Mouse (Mus musculus): Measurements from ENCODE around the gene Efcab11.

Gene Efcab11

DNA sequence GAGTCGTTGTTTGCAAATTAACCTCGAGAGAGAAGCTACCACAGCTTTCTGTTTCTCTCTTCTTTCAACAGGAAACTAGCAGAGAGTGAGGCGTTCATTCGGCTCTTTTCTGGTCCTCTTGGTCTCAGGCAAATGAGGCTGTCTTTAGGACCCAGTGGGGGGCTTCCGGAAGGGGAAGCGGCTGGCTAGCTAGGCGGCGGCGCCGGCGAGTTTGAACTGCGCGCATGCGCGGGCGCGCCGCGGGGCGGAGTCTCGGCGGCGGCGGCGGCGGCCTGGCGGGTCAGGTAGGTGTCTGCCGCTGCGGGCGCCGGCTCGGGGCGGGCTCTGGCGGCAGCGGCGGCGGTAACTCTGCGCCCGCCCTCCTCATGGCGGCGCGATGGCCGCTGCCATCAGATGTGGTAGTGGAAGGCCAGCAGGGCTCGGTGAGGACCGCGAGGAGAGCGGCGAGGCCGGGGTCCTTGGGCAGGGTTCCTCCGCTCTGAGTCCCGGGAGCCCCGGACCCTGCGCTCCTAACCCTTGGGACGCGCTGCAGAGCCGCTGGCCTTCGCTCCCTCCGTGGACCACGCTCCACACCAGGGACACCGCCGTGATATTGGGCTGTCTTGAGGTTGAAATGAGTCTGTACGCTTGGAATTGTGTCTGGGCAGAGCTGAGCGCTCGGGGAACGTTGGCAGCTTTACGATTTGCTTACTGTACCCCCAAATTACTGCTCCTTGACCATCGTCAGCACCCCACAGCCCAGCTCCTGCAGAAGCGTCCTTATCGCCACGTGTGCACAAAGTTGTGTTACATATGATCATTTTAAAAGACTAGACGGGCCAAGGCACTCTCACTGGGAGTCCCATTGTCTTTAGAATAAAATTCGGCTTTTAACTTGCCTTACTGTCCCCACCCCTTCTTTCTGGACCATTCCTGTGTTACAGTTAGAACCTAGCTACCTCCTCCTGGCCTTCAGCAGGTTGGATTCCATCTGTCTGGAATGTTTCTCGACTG is at the start of gene Efcab11, which contains the start of gene Tdp1:
Efcab11 (minus strand) TSS at position 171 of the 993 bp plus-strand sequence.
Tdp1 (plus strand) TSS at position 249 of the 993 bp plus-strand sequence.
- peak; percentile 95 to 98 for DNase-seq

DNA sequence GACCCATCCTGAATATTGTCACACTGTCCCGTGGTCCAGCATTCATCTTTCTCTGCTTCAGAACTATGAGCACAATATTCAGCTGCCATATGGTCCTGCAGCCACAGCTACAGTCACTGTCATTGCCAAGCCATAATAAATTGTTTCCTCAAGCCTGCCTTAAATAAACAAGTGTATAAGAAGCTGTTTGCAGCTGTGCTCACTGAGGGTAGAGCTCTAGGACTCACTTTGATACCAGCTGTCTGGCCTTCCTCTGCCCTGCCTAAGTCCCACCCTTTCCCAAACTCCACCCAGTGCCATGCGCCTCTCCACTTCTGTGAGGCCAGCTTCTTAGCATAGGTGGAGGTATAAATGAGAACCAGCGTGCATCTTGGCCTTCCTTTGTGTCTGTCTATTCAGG is 49.4 kb upstream of the Efcab11 start:
- no peak for DNase-seq

DNA sequence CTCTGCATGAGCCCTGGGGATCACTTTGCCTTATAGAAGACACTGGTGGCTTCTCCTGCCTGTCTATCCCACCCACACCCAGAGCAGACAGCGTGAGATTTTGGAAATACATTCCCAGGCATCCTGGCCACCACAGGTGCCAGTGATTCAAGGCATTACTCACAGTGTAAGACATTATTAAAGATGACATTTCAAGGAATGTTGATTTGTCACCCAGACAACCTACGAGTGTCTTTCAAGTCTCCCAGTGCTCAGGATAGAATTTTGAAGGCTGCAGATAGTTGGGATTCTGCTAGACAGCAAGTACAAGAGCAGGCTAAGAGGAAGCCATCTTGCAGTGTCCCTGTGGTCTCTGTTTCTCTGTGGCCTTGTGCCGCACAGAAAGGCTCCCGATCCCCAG is 48.0 kb upstream of the Efcab11 start:
- no peak for DNase-seq

DNA sequence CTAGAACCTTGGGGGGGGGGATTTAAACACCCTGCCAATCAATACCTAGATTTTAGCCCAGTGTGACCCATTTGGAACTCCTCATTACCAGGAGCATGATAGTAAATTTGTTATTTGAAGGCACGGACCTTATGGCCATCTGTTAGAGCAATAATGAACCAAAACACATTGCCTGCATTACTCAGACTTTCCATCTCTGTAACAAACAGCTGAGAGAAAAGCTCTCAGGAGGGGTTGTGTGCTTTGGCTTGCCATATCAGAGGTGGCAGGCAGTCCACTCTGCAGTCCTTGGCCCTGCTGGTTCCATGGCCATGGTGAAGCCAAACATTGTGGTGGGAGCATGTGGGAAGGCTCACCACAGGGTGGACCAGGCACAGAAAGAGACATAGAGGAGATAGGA is 44.9 kb upstream of the Efcab11 start:
- no peak for DNase-seq

DNA sequence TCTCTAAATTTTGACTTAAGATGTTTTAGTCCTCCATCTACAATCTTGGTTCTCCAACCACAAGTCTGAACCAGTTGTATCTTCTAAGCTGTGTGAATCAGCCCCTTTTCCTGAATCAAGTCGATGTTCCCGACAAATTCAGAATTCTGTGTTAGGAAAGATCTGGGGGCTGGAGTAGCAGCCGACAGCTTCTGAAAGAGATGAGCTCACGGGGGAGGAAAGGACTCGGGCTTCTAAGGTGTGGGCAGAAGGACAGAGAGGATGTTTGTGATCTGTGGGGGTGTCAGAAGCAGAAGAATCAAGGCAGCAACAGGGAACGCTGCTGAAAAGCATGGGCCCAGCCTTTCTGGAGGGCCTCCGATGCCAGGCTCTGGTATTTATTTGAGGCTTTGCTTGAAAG is 44.1 kb upstream of the Efcab11 start:
- no peak for DNase-seq

DNA sequence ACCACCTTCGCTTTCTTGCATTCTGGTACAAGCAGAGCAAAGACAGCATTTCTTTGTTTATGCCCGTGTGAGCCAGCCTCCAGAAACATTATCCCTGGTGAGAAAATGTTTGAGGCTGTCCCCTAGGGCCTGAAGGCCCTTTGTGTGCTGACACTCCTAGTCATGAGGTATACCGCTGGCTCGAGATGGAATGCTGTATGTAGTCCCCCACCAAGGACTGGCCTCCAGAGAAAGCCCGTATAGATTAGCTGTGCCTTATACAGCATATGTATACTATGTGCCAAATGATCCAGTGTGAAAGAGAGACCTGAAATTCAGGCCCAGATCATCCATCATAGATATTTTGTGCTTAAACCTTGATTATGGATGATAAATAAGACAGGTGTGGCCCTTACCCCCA is 39.5 kb upstream of the Efcab11 start:
- no peak for DNase-seq

DNA sequence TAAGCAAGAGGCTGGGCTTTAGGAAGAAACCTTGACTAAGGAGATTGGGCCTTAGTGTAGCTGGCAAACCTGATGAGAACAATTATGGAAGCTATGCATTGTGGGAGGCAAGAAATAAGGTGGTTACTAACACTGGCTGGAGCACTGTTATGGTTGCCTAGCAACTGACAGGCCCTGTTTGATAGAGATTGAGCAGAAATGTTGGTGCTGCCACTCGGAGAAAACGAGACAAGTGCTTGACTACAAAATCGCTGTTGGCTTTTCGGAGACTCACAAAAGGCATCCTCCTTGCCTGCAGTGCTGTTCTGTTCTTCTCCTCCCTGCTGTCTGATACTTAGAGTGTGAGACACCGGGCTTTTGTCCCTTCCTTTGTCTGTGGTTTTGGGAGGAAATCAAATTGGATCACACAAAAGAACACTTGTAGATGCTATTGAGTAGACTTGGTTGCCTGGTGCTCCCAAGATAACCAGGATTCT is 38.9 kb upstream of the Efcab11 start:
- no peak for DNase-seq

DNA sequence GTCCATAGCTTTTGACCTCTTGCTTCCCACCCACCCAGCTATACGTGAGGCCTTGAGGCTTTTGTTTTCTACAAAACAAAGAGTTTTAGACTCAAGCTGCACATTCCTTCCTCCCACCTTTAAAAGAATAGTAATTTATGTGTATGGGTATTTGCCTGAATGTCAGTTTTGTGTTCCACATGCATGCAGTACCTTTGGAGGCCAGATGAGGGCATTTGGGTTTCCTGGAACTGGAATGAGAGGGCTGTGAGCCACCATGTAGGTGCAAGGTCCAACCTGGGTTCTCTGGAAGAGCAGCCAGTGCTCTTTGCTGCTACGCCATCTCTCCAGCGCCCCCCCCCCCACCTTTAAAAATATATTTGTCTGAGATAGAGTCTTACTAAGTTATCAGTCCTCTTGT is 36.8 kb upstream of the Efcab11 start:
- no peak for DNase-seq

DNA sequence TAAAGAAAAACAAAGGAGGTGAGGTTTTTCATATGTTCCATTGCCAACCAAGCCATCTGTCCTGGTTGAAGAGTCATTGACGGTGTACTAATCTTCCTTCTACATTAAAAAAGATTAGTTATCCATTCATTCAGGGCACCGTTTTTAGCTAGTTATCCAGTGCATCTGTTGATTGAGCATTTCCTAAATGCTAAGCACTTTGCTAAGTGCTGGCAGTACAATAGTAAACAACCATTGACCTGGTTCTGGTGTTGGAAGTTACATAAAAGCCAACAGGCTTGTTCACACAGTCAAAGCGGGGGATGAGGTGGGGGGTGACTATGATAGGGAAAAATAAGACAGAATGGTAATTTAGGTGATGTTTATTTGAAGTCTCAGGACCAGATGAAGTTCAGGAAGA is 35.4 kb upstream of the Efcab11 start:
- no peak for DNase-seq

DNA sequence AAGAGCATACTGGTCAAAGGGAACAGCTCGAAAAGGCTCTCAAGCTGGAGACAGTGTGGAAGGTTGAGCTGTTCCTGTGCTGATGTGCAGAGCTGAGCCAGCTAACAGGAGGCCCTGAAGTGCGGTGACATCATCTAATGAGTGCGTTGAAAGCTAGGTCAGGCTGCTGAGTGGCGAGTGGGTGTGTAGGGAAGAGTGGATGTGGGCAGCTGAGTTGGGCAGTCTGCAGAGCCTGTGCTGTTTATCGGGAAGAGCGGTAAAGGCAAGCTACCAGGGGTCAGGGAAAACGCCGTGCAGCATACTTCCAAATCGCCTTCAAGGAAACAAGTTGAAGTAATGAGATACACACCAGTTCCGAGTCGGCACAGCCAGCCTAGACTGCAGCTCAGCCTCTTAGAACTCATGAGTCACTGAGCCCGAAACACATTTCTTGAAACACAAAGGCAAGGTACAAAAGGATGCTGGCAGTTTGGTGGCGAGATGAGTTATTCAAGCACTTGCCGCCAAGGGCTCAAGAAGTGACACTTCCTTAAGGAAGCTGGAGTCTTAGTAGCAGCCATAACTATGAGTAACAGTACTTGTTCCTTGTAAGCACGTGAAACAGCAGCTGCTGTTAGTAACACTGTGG is 33.7 kb upstream of the Efcab11 start:
- DNase-seq, result no peak

DNA sequence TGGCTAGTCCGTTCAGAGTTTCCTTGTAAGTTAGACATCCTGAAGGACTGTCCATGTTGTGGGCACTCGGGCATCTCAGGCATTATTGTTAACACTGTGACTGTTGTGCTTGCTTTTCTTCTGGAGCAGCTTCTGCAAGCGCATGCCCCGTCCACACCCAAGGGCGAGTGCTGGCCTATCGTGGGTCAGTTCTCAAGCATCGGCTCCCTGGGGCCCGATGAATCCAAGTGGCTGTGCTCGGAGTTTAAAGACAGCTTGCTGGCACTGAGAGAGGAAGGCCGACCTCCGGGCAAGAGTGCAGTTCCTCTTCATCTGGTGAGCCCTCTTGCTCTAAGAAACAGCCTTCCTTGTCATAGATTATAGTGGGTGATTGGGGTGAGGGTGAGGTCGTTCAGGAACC is 27.2 kb upstream of the Efcab11 start:
- DNase-seq, result no peak

DNA sequence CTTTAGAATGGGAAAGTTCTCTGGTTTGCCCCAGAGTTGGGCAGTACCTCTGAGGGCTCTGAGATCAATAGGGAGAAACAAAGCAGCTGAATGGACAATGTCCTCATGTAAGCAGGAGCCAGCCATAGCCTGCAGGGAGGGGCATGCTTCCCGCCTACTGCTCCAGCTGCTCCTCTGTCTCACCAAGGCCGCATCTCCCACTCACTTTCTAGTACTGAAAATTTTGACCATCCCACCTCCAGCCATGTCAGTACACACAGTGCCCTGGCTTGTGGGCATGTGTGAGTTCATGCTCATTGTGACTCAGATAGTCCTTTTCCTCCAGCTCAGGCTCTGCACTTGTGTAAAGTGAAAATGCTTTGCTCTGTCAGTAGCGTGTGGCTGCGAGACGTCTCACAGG is 20.3 kb upstream of the Efcab11 start:
- DNase-seq, result no peak

DNA sequence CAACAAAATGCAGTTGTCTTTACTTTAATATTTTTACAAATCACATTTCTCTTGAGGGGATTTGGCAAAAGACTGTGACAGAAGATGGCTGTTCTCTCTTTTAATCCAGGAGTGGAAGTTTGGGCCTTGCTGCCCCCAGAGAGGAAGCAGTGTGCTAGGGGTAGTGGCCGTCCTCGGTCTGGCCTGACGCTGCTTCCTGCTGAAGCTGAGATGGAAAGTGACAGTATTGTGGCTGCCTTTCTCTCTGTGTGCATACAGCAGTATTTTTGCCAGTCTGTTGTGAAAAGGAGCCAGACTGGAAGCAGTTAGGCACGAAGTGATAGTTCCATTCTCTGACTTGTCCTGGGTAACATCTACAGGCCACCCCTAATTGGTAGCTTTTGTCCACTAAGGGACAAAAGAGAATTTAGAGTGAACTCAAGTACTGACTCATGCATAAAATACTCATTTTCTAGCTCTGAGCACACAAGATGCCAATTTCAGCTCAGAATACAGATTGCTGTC is 18.7 kb upstream of the Efcab11 start:
- DNase-seq, result no peak

DNA sequence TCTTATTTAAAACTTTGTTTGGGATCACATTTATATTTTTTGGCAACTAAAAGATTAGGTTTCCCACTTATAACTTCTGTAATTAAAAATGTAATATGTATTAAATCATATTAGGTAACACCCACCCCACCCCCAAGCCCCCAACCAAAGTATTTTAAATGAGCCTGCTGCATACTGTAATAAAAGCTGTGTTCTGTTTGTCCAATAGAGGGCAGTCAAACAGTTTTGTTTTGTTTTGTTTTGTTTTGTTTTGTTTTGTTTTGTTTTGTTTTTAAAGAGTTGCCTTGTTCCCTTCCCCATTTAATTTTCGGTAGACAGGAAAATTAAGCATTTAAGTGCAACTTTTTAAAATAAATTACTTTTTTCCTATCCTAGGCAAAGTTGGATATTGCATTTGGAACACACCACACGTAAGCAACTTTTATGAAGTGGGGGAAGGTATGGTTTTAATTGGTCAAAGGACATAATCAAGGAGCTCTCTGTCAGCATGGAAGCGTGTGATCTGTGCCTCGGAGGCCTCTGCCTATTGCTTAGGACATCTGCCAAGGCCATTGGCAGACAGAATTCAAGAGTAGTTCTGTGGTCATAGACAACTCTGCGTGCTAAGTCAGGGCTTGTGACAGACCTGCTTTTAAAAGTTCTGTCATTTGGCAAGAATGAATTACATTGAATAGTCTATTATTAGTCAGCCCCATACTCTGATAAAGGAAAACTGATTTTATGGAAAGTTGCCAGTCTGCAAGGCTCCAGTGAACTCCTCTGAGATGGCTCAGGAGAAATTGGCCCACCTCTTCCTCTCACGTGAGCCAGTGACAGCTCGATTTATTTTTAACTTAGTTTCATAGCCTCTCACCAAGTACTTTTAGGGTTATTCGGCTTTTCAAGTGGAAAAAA is 18.0 kb upstream of the Efcab11 start:
- DNase-seq, result no peak

DNA sequence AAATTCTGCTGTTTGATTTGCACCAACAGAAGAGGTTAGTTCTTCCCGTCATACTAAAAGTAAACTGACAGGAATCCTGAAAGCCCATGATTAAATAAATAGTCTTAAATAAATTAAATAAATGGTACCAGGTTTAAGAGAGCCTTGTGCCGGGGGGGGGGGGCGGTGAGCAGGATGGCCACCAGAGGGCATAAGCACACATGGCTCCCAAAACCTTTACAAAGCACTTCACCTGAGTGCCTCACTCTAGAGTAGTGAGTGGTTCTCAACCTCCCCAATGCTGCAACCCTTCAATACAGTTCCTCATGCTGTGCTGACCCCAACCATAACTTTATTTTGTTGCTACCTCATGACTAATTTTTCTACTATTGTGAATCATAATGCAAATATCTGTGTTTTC is 15.8 kb upstream of the Efcab11 start:
- no peak for DNase-seq

DNA sequence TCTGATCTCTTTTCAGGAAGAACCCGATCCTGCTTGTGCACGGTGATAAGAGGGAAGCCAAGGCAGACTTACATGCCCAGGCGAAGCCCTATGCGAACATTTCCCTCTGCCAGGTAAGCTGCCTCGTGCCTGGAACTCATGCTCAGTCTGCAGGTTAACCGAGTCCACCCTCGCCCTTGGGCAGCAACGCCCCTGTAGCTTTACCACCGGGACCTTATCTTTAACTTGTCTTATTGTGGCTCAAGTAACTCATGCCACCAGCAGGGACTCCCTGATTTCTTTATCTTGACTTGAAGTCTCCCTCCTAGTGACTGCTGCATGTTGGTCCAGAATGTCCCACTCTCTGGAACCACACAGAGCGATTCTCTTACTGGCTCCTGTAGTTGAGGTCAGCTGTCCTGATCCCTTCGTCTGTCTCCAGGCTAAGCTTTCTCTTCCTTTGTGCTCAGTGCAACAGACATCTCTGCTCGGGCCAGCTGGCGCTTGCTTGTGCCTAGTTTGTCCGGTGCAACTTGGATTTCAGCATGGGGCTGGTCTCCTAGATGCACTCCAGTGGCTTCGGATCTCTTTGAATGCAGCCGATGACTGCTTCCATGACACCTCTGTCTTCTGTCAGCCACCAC is 14.1 kb upstream of the Efcab11 start:
- DNase-seq, result no peak

DNA sequence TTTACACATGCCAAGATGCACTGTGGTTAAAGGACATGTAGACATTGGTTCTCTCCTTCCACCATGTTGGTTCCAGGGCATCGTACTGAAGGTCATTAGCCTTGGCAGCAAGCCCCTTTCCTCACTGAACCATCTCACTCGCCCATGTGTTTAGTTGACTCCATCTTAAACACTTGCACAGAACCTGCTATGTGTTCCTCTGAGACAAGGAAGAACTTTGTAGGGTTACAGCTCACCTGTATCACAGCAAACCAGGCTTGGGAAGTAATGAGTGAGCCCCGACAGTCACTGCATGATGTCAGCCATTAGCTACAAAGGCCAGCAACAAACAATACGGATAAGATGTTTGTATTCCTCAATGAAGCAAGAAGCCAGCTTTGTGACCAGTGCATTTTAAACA is 13.6 kb upstream of the Efcab11 start:
- no peak for DNase-seq

DNA sequence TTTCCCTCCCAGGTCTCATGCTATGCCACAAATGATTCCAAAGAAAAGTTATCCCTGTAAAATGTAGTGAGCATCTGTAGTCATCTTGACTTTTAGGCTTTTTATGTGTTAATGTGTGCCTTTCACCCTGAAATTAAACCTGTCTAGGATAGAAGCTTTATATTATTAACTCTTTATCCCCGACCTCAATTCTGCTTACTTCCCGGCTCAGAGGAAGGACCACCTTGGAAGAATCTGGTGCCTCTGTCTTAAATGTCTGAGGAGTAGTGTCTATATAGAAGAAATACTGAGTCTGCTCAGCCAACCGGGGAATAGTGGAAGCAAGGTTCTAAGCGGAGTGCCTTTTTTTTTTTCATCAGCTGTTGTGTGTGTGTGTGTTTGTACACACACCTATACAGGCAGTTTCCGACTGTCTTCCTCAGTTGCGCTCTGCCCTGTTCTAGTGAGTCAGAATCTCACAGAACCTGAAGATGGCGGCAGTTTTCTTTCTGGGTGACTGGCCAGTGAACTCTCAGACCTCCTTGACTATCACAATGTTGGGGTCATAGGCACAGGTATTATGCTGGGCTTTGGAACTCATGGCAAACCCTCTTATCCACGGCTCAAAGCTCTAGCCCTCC is 1.2 kb upstream of the Efcab11 start:
- DNase-seq, result no peak

DNA sequence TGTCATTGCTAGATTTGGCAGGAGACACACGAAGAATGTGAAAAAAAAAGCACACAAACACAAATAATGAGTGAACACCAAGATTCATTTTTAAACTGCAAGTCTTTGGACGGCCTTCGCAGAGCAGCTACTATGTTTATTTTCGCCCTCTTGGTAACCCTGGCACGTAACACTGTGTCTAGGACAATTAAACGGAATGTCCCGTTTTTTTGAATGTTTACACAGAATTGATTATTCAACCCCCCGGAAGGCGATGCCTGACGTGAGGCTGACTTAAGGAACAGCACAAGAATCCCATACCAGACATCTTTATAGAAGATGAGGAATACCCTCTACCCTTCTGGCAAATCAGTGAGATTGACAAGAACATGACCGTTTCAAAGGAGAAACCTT is 530 bp downstream of the Efcab11 start:
- DNase-seq, result peak; percentile 7 to 39

DNA sequence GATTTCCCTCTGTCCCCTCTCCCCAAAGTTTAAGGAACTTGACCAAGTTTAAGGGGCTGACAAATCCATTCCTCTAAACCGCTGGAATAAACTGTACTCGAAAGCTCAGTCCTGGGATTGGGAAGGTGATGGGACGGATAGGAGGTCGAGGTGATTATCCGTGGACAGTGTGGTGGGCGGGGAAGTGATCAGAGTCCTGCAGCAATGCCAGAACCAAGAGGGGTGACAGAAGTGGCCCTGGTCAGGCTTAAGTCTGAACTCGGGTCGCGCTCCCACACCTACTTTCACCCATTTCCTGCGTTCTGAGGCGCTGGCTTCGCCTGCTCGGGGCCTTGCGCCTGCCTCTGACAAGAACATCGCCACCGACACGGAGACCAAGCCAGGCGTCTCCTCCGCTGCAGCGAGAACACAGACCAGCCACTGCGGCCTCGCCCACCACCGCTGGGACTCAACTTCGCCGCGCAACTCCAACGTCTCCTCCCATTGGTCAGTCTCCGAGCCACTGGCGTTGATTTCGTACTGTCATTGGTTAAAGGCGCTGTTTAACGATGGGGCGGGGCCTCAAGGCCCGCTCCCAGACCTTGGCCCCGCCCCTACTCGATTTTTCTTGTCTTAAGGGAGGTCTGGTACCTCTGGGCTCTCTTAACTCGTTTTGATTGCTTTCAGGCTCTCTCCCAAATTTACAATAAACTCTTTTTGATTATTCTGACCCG is 1.1 kb downstream of the Efcab11 start:
- DNase-seq, result peak; percentile 79 to 84

DNA sequence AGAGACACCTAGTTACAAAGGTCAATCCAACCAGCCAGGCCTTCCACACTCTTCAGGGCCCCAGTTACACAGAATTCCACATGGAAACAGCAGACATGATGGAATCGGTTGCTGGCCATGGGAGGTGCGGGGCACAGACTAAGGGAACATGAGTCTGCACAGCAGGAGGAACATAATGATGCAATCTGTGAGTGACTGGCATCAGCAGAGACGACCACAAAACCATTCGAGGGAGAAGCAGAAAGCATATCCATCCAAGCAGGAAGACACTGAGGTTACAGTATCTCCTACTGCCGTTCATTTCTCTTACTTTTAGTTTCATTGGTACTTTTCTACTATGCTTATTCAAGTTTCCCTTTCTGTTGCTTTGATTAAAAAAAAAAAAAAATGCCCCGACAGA is 9.6 kb downstream of the Efcab11 start:
- no peak for DNase-seq
